Mouse (Mus musculus): ENCODE measurements around the gene Gm10643. TPM values are rescaled to one million over a fixed set of nuclear protein-coding genes. Genes with fewer than 3 reads are reported as not detected.

Gene Gm10643
- polyA plus RNA-seq, 1 experiment from 2014 or later: 1.5 TPM

DNA sequence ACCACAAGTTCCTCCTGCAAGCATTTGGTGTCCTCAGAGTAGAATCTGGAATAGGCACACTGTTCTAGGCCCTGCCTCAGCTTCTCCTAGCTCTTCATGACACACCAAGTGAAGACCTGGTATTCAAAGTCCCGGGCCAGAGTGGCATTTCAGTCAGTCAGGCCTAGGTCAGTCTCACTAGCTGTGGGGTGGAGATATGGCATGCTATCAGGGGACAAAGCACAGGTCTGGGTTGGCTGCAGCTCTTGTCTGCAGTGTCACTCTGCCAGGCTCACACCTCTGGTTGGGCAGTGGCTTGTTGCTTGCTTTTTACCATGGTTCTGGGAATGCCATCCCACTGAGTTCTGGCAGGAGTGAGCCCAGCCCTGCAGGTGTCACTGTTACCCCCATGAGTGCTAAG is 11.5 kb upstream of the Gm10643 start:
- H3K4me2 ChIP-seq (ENCODE audit: low read length): no peak overlapping the region
- H3K27ac ChIP-seq (ENCODE audit: low read depth): no peak overlapping the region
- no peak for ATAC-seq (replicated peaks; ENCODE audit: low FRiP score, low TSS enrichment, low read depth)
- H3K9me3 ChIP-seq (ENCODE audit: control insufficient read depth, low read length): no peaks in the 10 kb centered on the region
- H3K36me3 ChIP-seq (ENCODE audit: control insufficient read depth, insufficient read depth, low read length): peaks cover 39% of the 10 kb centered on the region
- no peak overlapping the region for H3K4me3 ChIP-seq (ENCODE audit: low read depth, low read length)
- 0 out of 2 replicates have a peak, but pooled peaks cover 5% of the 10 kb centered on the region for H3K4me1 ChIP-seq (replicated peaks; ENCODE audit: control insufficient read depth, insufficient read depth, low read length)
- no peak overlapping the region for H3K9ac ChIP-seq (ENCODE audit: low read length)
- no peaks in the 10 kb centered on the region for H3K27me3 ChIP-seq (replicated peaks; ENCODE audit: control insufficient read depth, insufficient read depth, low read length)
- 68% methylated on average over 1 of the region's 1 CpGs for WGBS
- DNase-seq (ENCODE audit: low spot score): no peak

DNA sequence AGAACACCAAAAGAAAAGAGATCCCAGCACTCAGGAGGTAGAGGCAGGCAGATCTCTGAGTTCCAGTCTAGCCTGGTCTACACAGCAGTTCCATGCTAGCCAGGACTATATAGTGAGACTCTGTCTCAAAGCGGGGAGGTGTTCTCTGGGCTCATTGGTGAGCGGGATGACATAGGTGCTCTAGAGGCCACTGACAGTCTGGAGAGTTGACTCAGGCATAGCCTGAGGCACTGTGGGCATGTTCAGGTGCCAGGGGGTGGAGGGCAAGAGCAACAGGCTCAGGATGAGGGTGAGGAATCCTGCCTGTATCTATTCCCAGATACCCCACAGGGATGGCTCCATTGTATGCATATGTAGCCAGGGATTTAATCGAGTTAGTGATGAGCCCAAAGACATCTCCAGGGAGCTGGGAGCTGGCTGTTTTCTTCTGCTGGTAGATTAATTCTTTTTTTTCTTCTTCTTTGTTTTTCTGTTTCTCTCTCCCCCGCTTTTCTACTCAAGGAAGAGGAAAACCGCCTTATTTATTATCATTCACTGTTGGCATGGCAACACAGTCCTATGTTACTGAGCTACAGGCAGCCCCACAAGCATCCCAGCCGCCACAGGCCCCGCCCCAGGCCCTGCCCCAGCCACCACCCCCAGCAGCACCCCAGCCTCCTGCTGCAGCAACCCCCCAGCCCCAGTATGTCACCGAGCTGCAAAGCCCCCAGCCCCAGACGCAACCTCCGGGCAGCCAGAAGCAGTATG is 8.5 kb upstream of the Gm10643 start:
- Histone ChIP-seq H3K36me3 (ENCODE audit: control insufficient read depth, insufficient read depth, low read length) (0 out of 2 replicates have a peak, but pooled peaks cover 16% of the 10 kb centered on the region), H3K4me1 (replicated peaks; ENCODE audit: control insufficient read depth, insufficient read depth, low read length) (peaks cover 17% of the 10 kb centered on the region; the same call in 1 of the 2 replicates), H3K9me3 (ENCODE audit: control insufficient read depth, low read length) (no peaks in the 10 kb centered on the region), H3K9ac (ENCODE audit: low read length) (peak overlapping the region; percentile 7; the same call in 1 of the 2 replicates), H3K4me3 (ENCODE audit: low read depth, low read length) (no peak overlapping the region), H3K27me3 (replicated peaks; ENCODE audit: control insufficient read depth, insufficient read depth, low read length) (no peaks in the 10 kb centered on the region), H3K27ac (ENCODE audit: low read depth) (peak overlapping the region; percentile 19; the same call in 1 of the 2 replicates), H3K4me2 (ENCODE audit: low read length) (no peak overlapping the region)
- no peak for ATAC-seq (replicated peaks; ENCODE audit: low FRiP score, low TSS enrichment, low read depth)
- WGBS: 54% methylated on average over 10 of the region's 10 CpGs
- DNase-seq (ENCODE audit: low spot score): no peak

DNA sequence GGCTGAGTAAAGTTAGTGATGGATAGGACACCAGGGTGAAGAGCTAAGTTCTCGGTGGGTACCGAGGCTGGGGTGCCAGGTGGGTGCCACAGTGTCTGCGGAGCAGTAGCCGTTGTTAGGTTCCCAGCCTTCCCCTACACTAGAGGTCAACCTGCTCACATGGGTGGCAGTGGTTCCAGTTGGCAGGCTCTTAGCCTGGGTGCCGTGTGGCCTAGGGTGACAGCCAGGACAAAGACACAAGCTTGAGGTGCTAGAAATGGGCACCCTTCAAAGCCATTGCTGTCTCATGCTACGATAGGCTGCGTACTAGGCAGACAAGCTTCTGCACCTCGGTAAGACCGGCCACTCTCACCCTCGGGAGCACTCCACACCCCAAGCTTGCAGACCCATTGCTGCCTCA is 7.4 kb upstream of the Gm10643 start:
- 90% methylated on average over 10 of the region's 10 CpGs for WGBS
- no peaks in the 10 kb centered on the region for H3K9me3 ChIP-seq (ENCODE audit: control insufficient read depth, low read length)
- H3K27me3 ChIP-seq (replicated peaks; ENCODE audit: control insufficient read depth, insufficient read depth, low read length): no peaks in the 10 kb centered on the region
- peaks cover 26% of the 10 kb centered on the region for H3K4me1 ChIP-seq (replicated peaks; ENCODE audit: control insufficient read depth, insufficient read depth, low read length)
- no peak overlapping the region for H3K27ac ChIP-seq (ENCODE audit: low read depth)
- no peak for ATAC-seq (replicated peaks; ENCODE audit: low FRiP score, low TSS enrichment, low read depth)
- 0 out of 2 replicates have a peak, but pooled peaks cover 16% of the 10 kb centered on the region for H3K36me3 ChIP-seq (ENCODE audit: control insufficient read depth, insufficient read depth, low read length)
- no peak overlapping the region for H3K4me2 ChIP-seq (ENCODE audit: low read length)
- no peak overlapping the region for H3K9ac ChIP-seq (ENCODE audit: low read length)
- DNase-seq (ENCODE audit: low spot score): no peak
- H3K4me3 ChIP-seq (ENCODE audit: low read depth, low read length): no peak overlapping the region

DNA sequence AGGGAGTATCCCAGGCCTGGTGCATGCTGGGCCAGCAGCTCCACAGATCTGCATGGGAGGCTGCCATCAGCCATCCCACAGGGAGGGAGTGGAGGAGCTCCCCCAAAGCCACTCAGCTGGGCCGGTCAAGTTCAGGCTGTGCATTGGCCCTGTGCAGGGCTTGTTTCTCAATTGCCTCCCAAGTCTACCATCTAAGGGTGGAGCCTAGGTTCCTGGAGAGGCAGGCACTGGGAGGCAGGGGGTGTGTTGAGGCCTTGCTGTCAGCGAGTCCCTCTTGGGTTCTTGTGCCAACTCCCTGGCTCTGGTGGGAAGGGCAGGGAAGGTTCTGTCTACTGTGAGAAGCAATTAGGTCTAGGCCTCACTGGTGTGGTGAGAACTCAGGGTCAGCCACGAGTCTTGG is 7.0 kb upstream of the Gm10643 start:
- Histone ChIP-seq H3K4me3 (ENCODE audit: low read depth, low read length) (no peak overlapping the region), H3K27me3 (replicated peaks; ENCODE audit: control insufficient read depth, insufficient read depth, low read length) (no peaks in the 10 kb centered on the region), H3K4me2 (ENCODE audit: low read length) (no peak overlapping the region), H3K9ac (ENCODE audit: low read length) (no peak overlapping the region), H3K4me1 (replicated peaks; ENCODE audit: control insufficient read depth, insufficient read depth, low read length) (peaks cover 26% of the 10 kb centered on the region), H3K36me3 (ENCODE audit: control insufficient read depth, insufficient read depth, low read length) (0 out of 2 replicates have a peak, but pooled peaks cover 16% of the 10 kb centered on the region), H3K9me3 (ENCODE audit: control insufficient read depth, low read length) (no peaks in the 10 kb centered on the region), H3K27ac (ENCODE audit: low read depth) (no peak overlapping the region)
- WGBS: 78% methylated on average over 3 of the region's 3 CpGs
- DNase-seq (ENCODE audit: low spot score) (no peak), ATAC-seq (replicated peaks; ENCODE audit: low FRiP score, low TSS enrichment, low read depth) (no peak)

DNA sequence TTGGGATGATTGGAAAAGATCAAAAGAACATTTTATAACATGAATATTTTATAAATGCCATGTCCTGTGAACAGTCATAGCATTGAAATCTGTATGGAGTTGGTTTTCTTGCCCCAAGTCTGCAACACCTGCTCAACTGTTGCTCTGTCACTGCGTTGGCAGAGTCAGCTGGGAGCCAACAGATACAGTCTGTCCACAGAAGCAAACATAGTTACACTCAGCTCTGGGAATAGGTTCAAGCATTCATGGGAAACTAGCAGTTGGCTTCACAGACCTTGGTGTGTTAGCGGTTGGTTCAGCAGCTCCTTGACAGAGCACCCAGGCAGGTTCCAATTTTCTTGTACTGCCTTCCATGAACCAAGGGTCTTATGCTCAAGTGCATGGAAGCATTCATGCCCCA is 5.7 kb upstream of the Gm10643 start:
- Histone ChIP-seq H3K36me3 (ENCODE audit: control insufficient read depth, insufficient read depth, low read length) (0 out of 2 replicates have a peak, but pooled peaks cover 8% of the 10 kb centered on the region), H3K9me3 (ENCODE audit: control insufficient read depth, low read length) (no peaks in the 10 kb centered on the region), H3K4me1 (replicated peaks; ENCODE audit: control insufficient read depth, insufficient read depth, low read length) (peaks cover 26% of the 10 kb centered on the region), H3K9ac (ENCODE audit: low read length) (no peak overlapping the region), H3K4me2 (ENCODE audit: low read length) (no peak overlapping the region), H3K27me3 (replicated peaks; ENCODE audit: control insufficient read depth, insufficient read depth, low read length) (no peaks in the 10 kb centered on the region), H3K27ac (ENCODE audit: low read depth) (no peak overlapping the region), H3K4me3 (ENCODE audit: low read depth, low read length) (no peak overlapping the region)
- WGBS: 89% methylated on average over 2 of the region's 2 CpGs
- no peak for ATAC-seq (replicated peaks; ENCODE audit: low FRiP score, low TSS enrichment, low read depth)
- no peak for DNase-seq (ENCODE audit: low spot score)

- Histone ChIP-seq H3K36me3 (ENCODE audit: control insufficient read depth, insufficient read depth, low read length) (0 out of 2 replicates have a peak, but pooled peaks cover 4% of the 10 kb centered on the region), H3K4me3 (ENCODE audit: low read depth, low read length) (no peak overlapping the region)
These were observed 5.3 kb upstream of the Gm10643 start for GRCm38 (mm10) chr8:84070241-84070640.

GRCm38 (mm10) chr8:84069750-84070149 is 4.8 kb upstream of the Gm10643 start:
- 0 out of 2 replicates have a peak, but pooled peaks cover 2% of the 10 kb centered on the region for H3K36me3 ChIP-seq (ENCODE audit: control insufficient read depth, insufficient read depth, low read length)
- peaks cover 28% of the 10 kb centered on the region for H3K4me1 ChIP-seq (replicated peaks; ENCODE audit: control insufficient read depth, insufficient read depth, low read length)
- no peaks in the 10 kb centered on the region for H3K9me3 ChIP-seq (ENCODE audit: control insufficient read depth, low read length)
- ATAC-seq (replicated peaks; ENCODE audit: low FRiP score, low TSS enrichment, low read depth) (no peak), DNase-seq (ENCODE audit: low spot score) (no peak)
- no peaks in the 10 kb centered on the region for H3K27me3 ChIP-seq (replicated peaks; ENCODE audit: control insufficient read depth, insufficient read depth, low read length)
- WGBS: 78% methylated on average over 2 of the region's 2 CpGs
- H3K27ac ChIP-seq (ENCODE audit: low read depth): no peak overlapping the region
- H3K4me2 ChIP-seq (ENCODE audit: low read length): no peak overlapping the region
- no peak overlapping the region for H3K4me3 ChIP-seq (ENCODE audit: low read depth, low read length)
- no peak overlapping the region for H3K9ac ChIP-seq (ENCODE audit: low read length)

More at GRCm38 (mm10) chr8:84070241-84070640, 5.3 kb upstream of the Gm10643 start:
- no peak overlapping the region for H3K27ac ChIP-seq (ENCODE audit: low read depth)
- no peak overlapping the region for H3K4me2 ChIP-seq (ENCODE audit: low read length)
- no peaks in the 10 kb centered on the region for H3K27me3 ChIP-seq (replicated peaks; ENCODE audit: control insufficient read depth, insufficient read depth, low read length)
- 76% methylated on average over 5 of the region's 5 CpGs for WGBS
- no peak for ATAC-seq (replicated peaks; ENCODE audit: low FRiP score, low TSS enrichment, low read depth)
- no peak for DNase-seq (ENCODE audit: low spot score)
- no peak overlapping the region for H3K9ac ChIP-seq (ENCODE audit: low read length)
- peaks cover 28% of the 10 kb centered on the region for H3K4me1 ChIP-seq (replicated peaks; ENCODE audit: control insufficient read depth, insufficient read depth, low read length)
- H3K9me3 ChIP-seq (ENCODE audit: control insufficient read depth, low read length): no peaks in the 10 kb centered on the region

DNA sequence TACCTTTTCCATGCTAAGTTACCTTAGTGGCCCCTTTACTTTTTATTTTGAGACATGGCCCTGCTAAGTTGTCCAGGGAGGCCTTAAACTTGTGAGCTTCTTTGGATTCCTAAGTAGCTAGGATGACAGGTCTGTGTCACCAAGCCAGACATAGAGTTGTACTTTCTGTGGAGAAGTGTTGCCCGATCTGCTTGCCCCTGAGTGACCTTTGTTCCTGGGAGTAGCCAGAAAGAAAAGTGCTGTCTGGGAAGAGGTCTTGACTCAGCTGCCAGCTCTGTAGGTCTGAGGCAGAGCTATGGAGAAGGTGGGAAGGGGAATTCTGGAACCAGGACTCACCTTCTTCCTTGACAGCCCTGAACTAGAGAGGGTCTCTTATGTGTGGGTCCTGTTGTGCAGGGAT is 4.2 kb upstream of the Gm10643 start:
- H3K27ac ChIP-seq (ENCODE audit: low read depth): no peak overlapping the region
- 0 out of 2 replicates have a peak, but pooled peaks cover under 1% of the 10 kb centered on the region for H3K36me3 ChIP-seq (ENCODE audit: control insufficient read depth, insufficient read depth, low read length)
- peaks cover 28% of the 10 kb centered on the region for H3K4me1 ChIP-seq (replicated peaks; ENCODE audit: control insufficient read depth, insufficient read depth, low read length)
- 30% methylated on average over 1 of the region's 1 CpGs for WGBS
- no peak overlapping the region for H3K4me3 ChIP-seq (ENCODE audit: low read depth, low read length)
- DNase-seq (ENCODE audit: low spot score): no peak
- no peak for ATAC-seq (replicated peaks; ENCODE audit: low FRiP score, low TSS enrichment, low read depth)
- no peaks in the 10 kb centered on the region for H3K9me3 ChIP-seq (ENCODE audit: control insufficient read depth, low read length)
- H3K9ac ChIP-seq (ENCODE audit: low read length): no peak overlapping the region
- H3K4me2 ChIP-seq (ENCODE audit: low read length): no peak overlapping the region
- H3K27me3 ChIP-seq (replicated peaks; ENCODE audit: control insufficient read depth, insufficient read depth, low read length): no peaks in the 10 kb centered on the region

All from intestine, embryonic 14.5 days (tissue).